Mouse (Mus musculus) cerebellum, adult 8-10 months (tissue): Measurements from ENCODE around the gene Faap24.

ENCODE experiments used
- DNase-seq: peaks from one replicate; pipeline ENCODE4 v3.0.0; 2022

Faap24 gene

GRCm38 (mm10) chr7:35365161-35365910 is 31.3 kb downstream of the Faap24 start:
- no peak for DNase-seq

GRCm38 (mm10) chr7:35362868-35363267 is 33.8 kb downstream of the Faap24 start:
- no peak for DNase-seq

GRCm38 (mm10) chr7:35362253-35362652 is 34.4 kb downstream of the Faap24 start:
- no peak for DNase-seq

GRCm38 (mm10) chr7:35357621-35358020 is 39.0 kb downstream of the Faap24 start:
- DNase-seq = no peak

GRCm38 (mm10) chr7:35355303-35355872 is 41.2 kb downstream of the Faap24 start:
- no peak for DNase-seq

- DNase-seq = no peak
These were observed 43.3 kb downstream of the Faap24 start for GRCm38 (mm10) chr7:35353306-35353705.

GRCm38 (mm10) chr7:35351155-35351554 is 45.5 kb downstream of the Faap24 start:
- no peak for DNase-seq

GRCm38 (mm10) chr7:35349886-35350684 is 46.6 kb downstream of the Faap24 start:
- DNase-seq = no peak

GRCm38 (mm10) chr7:35349022-35349421 is 47.6 kb downstream of the Faap24 start:
- no peak for DNase-seq

- no peak for DNase-seq
These were observed 48.5 kb downstream of the Faap24 start for GRCm38 (mm10) chr7:35347918-35348700.

- DNase-seq = no peak
These were observed 51.8 kb downstream of the Faap24 start for GRCm38 (mm10) chr7:35344785-35345330.

GRCm38 (mm10) chr7:35342498-35342897 is 54.1 kb downstream of the Faap24 start:
- DNase-seq = no peak
